In genomic region chr11:119543816-119544517, GRCm38 (mm10) we compare ENCODE assay signal across 16 mouse cellular contexts. TPM values are rescaled to one million over a fixed set of nuclear protein-coding genes. Genes with fewer than 3 reads are reported as not detected.
DNase-seq lines count a peak whose midpoint lies in the region; ATAC-seq and TF ChIP-seq lines count a peak whose summit lies in the region.
"Had no signal": no experiment of that assay in that cellular context is flagged by ENCODE, and none has a peak within 500 bp of the region (broad histone marks: within the 10 kb centered on the region; RNA-seq: fewer than 3 reads in every experiment).

No protein-coding gene starts in this region.

- 59% methylated on average over 16 of the region's 16 CpGs for WGBS in hindbrain, embryonic 14.5 days
- WGBS in neural tube, embryonic 14.5 days = 63% methylated on average over 16 of the region's 16 CpGs

- TF ChIP-seq CTCF in left cerebral cortex, adult 2 months (IDR thresholded peaks at IDR 0.05) = no peak

- H3K4me1 ChIP-seq in hindbrain, embryonic 14.5 days (replicated peaks; ENCODE audit: control insufficient read depth, insufficient read depth, low read length) = peaks cover 32% of the 10 kb centered on the region
- peaks cover 50% of the 10 kb centered on the region for H3K4me1 ChIP-seq in neural tube, embryonic 14.5 days (ENCODE audit: control insufficient read depth, insufficient read depth, low read length)

- no peak for ATAC-seq in hindbrain, embryonic 14.5 days (ENCODE audit: low FRiP score)
- ATAC-seq in neural tube, embryonic 14.5 days (ENCODE audit: low read depth) = no peak
- ATAC-seq: intestine, embryonic 15.5 days; liver, embryonic 12.5 days had no signal

- DNase-seq in cerebellum, adult 9-10 months = peak; percentile 65
- no peak for DNase-seq in cerebellum, postnatal 4 days (ENCODE audit: low spot score in 2 of 2)
- DNase-seq in left cerebral cortex, adult 2 months (ENCODE audit: extremely low spot score in 1 of 2, low spot score in 2 of 2) = no peak
- DNase-seq in left cerebral cortex, adult 9 months (ENCODE audit: low spot score in 2 of 2) = no peak
- no peak for DNase-seq in hindbrain, embryonic 14.5 days (ENCODE audit: low spot score)
- no peak for DNase-seq in c-Kit-positive CD71-positive TER-119-positive erythroid progenitor cells, embryonic 14.5 days (ENCODE audit: low spot score)
- DNase-seq in urinary bladder, postnatal 10 days (ENCODE audit: low spot score) = no peak
- DNase-seq: lung, embryonic 14.5 days; thymus, postnatal 4 days had no signal

- intact Hi-C loops in left cerebral cortex, adult 2 months (cut with DNase I) = no loop called here

- H3K9ac ChIP-seq in hindbrain, embryonic 14.5 days = peak overlapping the region; percentile 37
- H3K9ac ChIP-seq in neural tube, embryonic 14.5 days (replicated peaks; ENCODE audit: low read depth, low read length) = no peak overlapping the region
- H3K9ac ChIP-seq: heart, embryonic 12.5 days; intestine, embryonic 15.5 days; kidney, embryonic 15.5 days; liver, embryonic 12.5 days; lung, embryonic 14.5 days had no signal

- no peaks in the 10 kb centered on the region for H3K36me3 ChIP-seq in hindbrain, embryonic 14.5 days (replicated peaks; ENCODE audit: control insufficient read depth, insufficient read depth)
- H3K36me3 ChIP-seq in neural tube, embryonic 14.5 days (ENCODE audit: control insufficient read depth, insufficient read depth, low read length) = no peaks in the 10 kb centered on the region
- H3K36me3 ChIP-seq: heart, embryonic 12.5 days; intestine, embryonic 15.5 days; kidney, embryonic 15.5 days; liver, embryonic 12.5 days had no signal

- H3K4me3 ChIP-seq in left cerebral cortex, adult 2 months = peak overlapping the region; percentile 93
- H3K4me3 ChIP-seq in hindbrain, embryonic 14.5 days (replicated peaks; ENCODE audit: low read length) = peak overlapping the region; percentile 57; the same call in 1 of the 2 replicates
- peak overlapping the region; percentile 9; the same call in 1 of the 2 replicates for H3K4me3 ChIP-seq in neural tube, embryonic 14.5 days (ENCODE audit: low read depth, low read length)
- H3K4me3 ChIP-seq: erythroblast, embryonic 14.5 days; heart, embryonic 12.5 days; intestine, embryonic 15.5 days; kidney, embryonic 15.5 days; liver, embryonic 12.5 days had no signal

- peak overlapping the region; percentile 88 for H3K4me2 ChIP-seq in hindbrain, embryonic 14.5 days (replicated peaks)
- peak overlapping the region; percentile 97 for H3K4me2 ChIP-seq in neural tube, embryonic 14.5 days (ENCODE audit: low read depth, low read length)
- H3K4me2 ChIP-seq: heart, embryonic 12.5 days; intestine, embryonic 15.5 days; kidney, embryonic 15.5 days; liver, embryonic 12.5 days; lung, embryonic 14.5 days had no signal

- H3K27ac ChIP-seq in left cerebral cortex, adult 2 months = peak overlapping the region; percentile 89
- H3K27ac ChIP-seq in hindbrain, embryonic 14.5 days = no peak overlapping the region
- H3K27ac ChIP-seq in neural tube, embryonic 14.5 days (ENCODE audit: low read depth, low read length) = no peak overlapping the region
- H3K27ac ChIP-seq: intestine, embryonic 15.5 days; kidney, embryonic 15.5 days; liver, embryonic 12.5 days; macrophage had no signal

- H3K27me3 ChIP-seq in hindbrain, embryonic 14.5 days (ENCODE audit: control insufficient read depth, insufficient read depth, low read length) = peaks cover 4% of the 10 kb centered on the region; the same call in 1 of the 2 replicates
- H3K27me3 ChIP-seq in neural tube, embryonic 14.5 days (ENCODE audit: control insufficient read depth, insufficient read depth, low read length) = 0 out of 2 replicates have a peak, but pooled peaks cover 3% of the 10 kb centered on the region

- no peaks in the 10 kb centered on the region for H3K9me3 ChIP-seq in hindbrain, embryonic 14.5 days (ENCODE audit: control insufficient read depth, low read length)
- H3K9me3 ChIP-seq in neural tube, embryonic 14.5 days (ENCODE audit: control insufficient read depth, low read length) = no peaks in the 10 kb centered on the region
- H3K9me3 ChIP-seq: heart, embryonic 12.5 days; intestine, embryonic 15.5 days; kidney, embryonic 15.5 days; liver, embryonic 12.5 days had no signal

RNA-seq across cellular contexts. Expression of gene Nptx1, which starts 3.6 kb away (rescaled TPM):
- 100 to 1,000 TPM; 247 to 272 TPM for total RNA-seq in left cerebral cortex, adult 2 months (2021)
- polyA plus RNA-seq in hindbrain, embryonic 14.5 days (2014; fragmentation: Nextera tagmentation; extraction: Ambion mirVana) = 17.4 and 20.5 TPM in 2 replicates
- polyA plus RNA-seq in neural tube, embryonic 14.5 days (2014; fragmentation: Nextera tagmentation; extraction: Ambion mirVana) = 23.7 and 27.4 TPM in 2 replicates
- polyA plus RNA-seq: erythroblast, embryonic 14.5 days had no signal

RNA-seq across cellular contexts. Expression of gene Endov, which starts 52.8 kb away (rescaled TPM):
- 10 to 100 TPM; 31.3 to 35.3 TPM for total RNA-seq in left cerebral cortex, adult 2 months (2021)
- polyA plus RNA-seq in hindbrain, embryonic 14.5 days (2014; fragmentation: Nextera tagmentation; extraction: Ambion mirVana) = 11.4 and 15.9 TPM in 2 replicates
- polyA plus RNA-seq in neural tube, embryonic 14.5 days (2014; fragmentation: Nextera tagmentation; extraction: Ambion mirVana) = 12.7 and 13.8 TPM in 2 replicates

RNA-seq across cellular contexts. Expression of gene Rptor, which starts 58.7 kb away (rescaled TPM):
- total RNA-seq in left cerebral cortex, adult 2 months (2021) = 10 to 100 TPM; 64.2 to 70.0 TPM
- 12.3 and 13.2 TPM in 2 replicates for polyA plus RNA-seq in hindbrain, embryonic 14.5 days (2014; fragmentation: Nextera tagmentation; extraction: Ambion mirVana)
- 12.1 and 13.4 TPM in 2 replicates for polyA plus RNA-seq in neural tube, embryonic 14.5 days (2014; fragmentation: Nextera tagmentation; extraction: Ambion mirVana)

Comparison
In these comparisons a context has a peak if more than half of its experiments do, and no peak if none do; other contexts are left out.
1. H3K4me3 ChIP-seq: peak in every context shown above with its lines; median percentile 93 in left cerebral cortex, adult 2 months; 57 in hindbrain, embryonic 14.5 days; 9 in neural tube, embryonic 14.5 days.